Mouse (Mus musculus): ENCODE measurements around the gene Npb. TPM values are rescaled to one million over a fixed set of nuclear protein-coding genes. Genes with fewer than 3 reads are reported as not detected.

Npb gene
- total RNA-seq, 4 experiments from 2014 or later, result 1.3 to 2.1 TPM; not detected in 2

DNA sequence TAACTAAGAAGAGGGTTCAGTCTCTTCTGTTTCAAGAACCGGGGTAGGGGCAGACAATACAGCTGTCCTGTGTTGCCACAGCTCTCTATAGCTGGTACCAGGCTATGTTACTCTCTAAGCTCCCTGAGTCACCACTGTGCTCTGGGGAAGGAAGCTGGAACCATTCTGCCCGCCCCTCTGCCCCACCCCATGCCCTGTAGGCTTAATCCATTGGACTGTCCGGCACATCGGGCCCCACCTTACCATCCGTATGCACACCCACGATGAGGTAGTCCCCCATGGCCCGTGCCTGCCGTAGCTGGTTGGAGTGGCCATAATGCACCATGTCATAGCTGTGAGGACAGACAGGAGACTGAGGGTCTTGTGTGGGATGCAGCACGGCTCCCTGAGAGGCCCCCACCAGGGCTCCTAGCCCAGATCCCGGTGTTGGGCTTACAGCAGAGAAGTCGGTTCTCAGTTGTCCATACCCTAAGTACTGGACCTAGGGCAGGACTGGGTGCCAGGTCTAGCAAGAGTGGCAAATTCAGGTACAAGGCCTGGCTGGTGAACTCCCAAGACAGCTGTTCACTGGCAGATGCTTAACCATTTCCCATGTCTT lies 7.4 kb downstream of the Npb start:
- DNase-seq, result no peak

DNA sequence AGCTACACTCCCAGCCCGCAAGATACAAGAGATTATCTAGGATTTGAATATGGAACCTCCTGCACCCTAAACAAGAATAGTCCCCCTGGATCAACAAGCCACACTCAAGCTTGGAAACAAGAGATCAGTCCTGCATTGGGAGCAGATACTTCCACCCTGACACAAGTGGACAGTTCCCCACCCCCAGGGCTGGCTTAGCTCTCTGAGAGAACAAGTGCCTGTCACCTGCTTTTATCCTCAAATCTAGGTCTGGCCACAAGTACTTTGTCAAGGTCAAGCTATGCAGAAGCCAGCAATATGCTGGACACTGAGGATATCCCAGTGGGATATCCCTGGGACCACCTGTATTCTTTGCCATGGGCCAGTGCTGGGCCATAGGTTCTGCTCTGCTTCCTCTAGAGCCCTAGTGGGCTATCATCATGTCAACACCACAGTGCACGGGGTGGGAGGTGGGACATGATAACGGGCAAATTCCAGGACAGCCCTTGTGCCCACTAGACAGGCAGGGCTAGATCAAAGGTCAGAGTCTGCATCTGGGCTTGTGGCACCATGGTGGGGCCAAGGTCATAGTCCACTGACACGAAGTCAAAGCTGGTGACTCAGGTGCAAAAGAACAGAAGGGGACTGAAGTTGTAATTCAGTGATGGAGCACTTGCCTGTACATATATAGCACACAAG lies 8.5 kb downstream of the Npb start:
- DNase-seq, result no peak

DNA sequence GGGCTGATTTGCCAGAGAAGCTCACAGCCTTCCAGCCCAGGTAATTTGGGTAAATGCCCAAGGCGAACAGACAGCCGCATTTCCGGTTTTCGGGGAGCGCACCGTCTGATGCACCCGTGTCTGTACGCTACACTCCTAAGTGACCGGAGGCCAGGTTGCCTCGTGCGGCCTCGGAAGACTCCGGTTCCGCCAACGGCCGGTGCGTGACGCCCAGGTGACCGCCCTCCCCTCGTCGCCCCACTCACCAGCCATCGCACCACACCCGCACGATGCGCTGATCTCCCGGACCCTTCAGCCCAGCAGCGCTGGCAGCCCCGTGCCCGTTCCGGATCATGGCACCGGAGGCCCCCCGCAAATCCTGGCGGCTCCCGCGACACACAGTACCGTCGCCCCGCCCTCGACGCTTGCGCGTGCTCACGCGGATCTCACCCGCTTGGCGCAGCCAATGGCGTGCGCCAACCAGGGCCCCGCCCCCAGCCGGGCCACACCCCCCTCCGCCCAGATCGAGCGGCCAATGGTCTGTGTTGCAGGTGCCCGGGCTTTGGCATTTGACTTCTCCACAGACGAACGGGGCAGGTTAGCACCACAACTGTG lies 9.3 kb downstream of the Npb start, which contains the start of gene Pcyt2:
Gene Pcyt2 (minus strand): TSS at position 418 of the 594 bp plus-strand sequence.
- DNase-seq, result peak; percentile 92

DNA sequence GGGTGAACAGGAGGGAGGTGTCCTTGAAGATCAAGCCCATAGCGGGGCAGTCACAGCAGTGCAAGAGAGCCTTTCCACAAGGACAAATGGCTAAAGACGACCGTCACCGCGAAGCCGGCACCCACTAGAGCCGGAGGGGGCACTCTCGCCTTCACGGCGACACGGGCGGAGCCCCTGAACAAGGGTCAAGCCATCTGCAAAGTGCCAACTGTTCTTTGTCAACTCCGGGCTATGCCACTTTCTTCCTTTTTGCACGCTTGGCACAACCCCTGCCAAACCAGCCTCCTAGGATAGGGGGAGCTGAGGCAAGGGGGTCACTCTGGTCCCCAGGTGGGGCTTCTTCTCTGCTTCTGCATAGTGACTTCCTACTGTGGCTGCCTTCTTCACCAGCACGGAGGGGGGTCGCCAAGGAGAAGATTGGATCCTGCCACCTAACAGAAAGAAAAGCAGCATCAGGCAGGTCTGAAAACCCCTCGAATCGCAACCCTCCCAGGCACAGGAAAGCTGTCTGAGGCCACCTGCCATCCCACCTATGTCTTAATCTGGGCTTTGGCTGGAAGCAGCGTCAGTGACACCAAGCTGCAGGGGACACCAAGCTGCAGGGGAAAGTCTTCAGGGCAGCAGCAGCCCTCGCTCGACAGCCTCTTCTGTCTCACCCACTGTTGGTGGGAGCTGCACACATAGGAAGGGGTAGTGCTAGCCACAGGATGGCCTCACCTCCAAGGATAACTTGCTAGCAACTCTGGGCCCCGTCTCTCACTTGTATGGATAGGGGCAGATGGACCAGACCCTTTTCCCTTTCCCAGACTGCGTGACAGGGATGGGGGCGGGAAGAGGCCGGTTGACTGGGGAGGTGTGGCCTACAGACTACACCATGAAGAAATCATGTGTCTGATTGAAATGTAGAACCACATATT lies 10.6 kb downstream of the Npb start:
- DNase-seq, result no peak

DNA sequence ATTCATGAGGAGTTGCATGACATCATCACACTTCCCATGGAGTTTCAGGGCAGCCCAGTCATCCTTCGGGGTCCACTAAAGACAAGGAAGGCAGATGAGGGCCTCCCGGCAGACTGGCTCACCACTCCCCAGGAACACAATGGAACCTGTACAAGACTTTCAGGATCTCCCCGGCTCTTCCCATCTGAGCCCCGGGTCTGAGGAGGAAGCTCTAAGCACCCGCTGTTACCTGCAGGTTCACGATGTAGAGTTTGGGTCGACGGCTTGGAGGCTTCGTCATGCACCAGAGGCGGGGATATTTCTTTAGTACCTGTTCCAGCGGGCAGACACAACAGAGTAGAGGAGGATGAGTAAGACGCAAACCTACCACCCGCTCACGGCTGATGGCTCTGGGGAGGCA lies 11.9 kb downstream of the Npb start:
- no peak for DNase-seq

DNA sequence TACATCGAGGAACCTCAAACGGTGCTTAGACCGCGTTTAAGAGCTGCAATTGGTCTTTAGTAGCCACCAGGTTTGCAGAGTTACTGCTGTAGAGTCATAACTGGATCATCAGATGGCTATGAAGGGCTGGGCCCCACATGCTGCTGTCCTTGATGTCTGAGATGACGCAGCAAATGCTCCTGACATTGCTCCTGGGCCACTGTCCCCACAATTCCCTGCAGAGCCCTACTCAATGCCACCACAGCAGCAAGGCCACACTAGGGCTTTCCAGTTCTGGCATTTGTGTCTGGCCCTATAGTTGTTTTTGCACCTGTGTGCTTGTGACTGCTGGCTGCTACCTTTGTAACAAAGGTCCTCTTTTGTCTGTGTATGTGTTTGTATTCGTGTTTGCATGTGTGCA lies 14.5 kb downstream of the Npb start:
- DNase-seq, result no peak

DNA sequence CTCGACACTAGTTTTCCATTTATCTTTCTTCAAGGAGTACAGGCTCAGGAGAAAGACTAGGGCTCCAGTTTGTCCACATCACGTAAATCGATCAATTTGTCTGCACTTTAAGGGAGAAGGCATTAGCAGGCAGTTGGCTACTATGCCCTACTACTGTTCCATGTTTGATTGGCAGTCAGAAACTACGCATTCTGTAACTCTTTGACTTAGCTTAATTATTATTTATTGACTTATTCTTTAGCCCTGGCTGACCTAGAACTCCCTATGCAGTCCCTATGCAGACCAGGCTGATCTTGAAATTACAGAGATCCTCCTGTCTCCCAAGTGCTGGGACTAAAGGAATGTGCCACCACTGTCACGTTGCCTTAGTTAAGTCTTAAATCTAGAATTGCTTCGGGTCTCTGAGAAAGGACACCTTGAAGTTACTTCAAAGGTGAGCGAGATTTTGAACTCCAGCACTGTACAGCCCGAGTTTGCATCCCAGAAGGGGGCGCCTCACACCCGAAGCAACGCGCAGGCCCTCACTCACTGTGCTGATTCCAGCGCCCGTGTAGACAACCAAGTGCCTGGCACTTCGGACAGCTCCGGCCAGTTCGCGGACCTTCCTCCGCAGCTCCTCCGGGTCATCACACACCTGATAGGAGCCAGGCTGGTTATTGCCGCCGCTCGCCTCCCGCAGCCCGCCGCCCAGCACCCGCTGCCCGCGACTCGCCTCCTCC lies 15.8 kb downstream of the Npb start:
- no peak for DNase-seq

DNA sequence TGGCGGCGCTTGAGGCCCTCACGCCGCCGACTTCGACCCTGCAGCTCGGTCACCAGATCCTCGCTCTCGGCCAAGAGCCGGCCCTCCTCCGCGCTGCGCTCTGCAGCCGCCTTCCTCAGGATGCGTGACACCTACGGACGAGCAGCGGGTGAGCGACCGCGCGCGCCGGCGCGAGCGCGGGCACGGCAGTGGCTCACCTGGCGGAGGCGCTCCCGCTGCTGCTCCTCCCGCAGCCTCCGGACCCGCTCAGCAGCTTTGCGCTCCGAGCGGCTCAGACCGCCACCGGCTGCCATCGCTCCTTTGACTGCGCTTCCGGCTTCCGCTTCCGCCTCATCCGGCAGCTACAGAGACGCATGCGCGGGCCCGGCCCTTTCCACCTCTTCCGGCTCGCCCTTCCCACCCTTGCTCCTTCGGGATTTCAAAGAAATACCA lies 16.4 kb downstream of the Npb start:
- DNase-seq, result peak; percentile 79

DNA sequence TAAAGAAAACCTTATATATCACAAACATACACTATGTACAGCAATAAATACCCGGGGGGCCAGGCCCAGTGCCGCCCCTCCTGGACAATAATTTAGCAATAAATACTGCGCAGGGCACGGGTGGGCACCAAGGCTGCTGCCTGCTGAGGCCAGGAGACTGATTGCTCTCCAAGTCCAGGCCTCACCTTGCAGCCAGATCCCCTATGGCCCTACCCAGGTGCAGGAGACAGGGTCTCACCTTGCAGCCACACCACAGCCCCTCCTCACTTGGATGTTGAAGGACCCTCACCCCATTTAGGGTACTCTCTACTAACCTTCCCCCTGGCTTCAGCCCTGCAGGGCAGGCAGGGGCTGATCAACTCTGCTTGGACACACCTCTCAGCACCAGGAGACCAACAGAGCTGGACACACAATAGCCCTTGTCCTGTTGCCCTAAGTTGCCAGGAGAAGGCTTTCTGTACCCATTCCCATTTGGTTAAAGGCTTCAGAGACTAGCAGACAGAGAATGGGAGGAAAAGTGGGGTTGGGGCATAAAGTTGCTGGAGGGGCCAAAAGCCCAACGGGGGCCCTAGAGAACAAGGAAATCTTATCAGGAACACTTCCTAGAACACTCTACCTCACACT lies 17.0 kb downstream of the Npb start, which contains the start of gene Sirt7:
Gene Sirt7 (minus strand): TSS at position 89 of the 624 bp plus-strand sequence.
- DNase-seq, result no peak

DNA sequence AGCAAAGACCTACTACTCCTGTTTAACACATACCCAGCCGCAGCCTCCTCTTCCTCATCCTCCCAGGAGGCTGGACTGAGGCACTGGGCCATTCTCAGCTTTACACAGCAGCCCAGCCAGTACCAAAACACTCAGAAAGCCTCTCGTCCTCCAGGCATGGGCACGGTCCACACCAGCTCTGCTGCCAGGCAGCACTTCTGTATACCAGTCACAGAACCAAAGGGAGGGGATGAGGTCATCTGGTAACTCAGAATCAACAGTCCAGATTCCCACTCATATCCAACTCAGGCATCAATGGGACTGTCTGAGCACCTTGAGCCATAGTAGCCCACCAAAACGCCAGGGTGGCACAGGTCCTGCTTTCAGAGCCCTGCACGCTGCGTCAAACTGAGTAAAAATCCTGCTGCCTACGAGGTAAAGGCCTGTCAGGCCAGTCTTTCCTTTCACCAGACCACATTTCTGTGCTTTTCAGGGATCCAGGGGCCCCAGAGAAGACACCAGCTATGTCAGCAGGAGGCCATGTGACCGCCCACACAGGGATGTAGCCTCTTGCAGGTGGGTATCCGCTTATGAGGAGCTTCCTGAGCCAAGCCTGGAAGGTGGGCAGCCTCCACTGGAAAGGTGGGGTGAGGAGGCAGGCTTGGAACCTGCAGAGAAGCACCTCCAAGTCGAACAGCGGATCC lies 18.6 kb downstream of the Npb start:
- DNase-seq, result no peak

DNA sequence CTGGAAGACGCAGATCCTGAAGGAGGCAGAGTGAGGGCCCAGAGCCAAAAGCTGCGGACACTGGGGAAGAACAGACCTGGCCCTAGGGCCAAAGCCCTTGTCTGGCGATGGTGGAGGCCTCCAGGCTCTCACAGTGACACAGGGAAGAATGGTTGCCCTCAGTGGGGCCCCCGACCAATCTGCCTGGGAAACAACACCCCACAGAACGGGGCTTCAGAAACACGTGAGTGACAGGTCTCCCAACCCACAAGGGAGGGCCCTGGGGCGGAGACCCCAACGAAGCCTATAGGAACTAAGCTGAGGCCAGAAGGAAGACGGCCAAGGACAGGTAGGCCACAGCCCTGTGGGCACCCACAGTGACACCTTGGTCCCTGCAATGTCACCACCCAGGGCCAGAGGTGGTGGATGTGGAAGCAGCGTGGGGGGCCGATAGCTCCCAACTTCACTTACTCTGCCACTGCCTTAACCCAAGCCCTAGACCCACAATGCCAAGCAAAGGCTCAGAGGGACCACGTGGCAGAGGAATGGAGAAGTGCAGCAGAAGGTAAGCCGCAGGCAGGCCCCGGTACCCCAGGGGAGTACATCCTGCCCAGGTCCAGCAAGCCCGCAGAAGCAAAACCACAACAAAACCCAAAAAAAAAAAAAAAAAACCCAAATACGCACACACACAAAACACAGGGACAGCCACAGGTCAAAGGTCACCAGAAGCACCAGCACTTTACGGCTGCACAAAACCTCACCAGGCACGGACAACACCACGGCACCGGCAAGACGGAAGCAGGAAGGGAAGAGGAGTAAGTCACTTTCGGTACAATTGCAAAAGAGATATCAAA lies 19.4 kb downstream of the Npb start:
- DNase-seq, result no peak

DNA sequence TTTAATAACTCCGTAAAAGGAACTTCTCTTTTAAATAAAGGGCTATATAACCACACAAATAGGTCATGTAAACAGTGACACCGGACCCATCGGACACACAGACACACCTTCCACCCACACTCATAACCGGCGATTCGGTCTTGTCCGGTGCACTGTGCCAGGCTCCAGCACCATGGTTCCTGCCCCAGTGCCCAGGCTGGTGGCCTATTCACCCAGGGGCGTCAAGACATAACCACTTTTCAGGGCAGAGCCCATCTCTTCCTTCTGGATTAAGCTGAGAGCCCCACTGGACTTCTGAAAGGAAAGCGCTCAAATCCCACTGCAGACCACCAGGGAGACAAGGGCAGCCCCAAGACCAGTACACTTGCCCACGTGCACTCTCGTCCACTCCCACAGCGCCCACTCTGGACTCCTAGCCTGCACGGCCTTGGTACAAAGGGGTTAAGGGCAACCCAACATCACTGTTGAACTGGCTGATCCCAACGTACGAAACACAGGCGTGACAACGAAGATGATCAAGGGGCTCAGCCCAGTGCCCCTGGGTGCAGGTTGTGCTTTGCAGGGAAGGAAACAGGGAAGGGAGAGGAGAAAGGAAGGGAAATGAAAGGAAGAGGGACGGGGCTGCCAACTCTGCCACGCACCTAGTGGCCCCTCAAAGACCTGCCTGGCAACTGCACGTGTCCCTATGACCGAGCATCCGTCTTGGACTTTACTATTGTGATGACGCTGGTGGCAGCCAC lies 20.5 kb downstream of the Npb start:
- DNase-seq, result no peak

DNA sequence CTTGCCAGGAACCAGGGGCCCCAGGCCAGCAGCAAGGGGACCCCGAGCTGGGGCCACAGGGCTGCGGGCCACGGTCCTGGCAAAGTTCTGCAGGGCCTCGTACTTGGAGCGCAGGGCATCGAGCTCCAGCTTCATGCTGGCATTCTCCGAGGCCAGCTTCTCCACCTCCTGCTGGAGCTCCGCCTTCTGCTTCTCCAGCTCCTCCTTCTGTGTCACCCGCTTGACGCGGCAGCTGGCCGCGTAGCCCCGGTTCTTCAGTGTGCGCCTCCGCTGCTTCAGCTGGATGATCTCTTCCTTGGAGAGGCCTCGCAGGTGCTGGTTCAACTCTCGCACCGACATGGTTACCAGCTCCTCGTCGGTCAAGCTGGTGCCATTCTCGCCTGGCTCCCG lies 21.1 kb downstream of the Npb start:
- no peak for DNase-seq

DNA sequence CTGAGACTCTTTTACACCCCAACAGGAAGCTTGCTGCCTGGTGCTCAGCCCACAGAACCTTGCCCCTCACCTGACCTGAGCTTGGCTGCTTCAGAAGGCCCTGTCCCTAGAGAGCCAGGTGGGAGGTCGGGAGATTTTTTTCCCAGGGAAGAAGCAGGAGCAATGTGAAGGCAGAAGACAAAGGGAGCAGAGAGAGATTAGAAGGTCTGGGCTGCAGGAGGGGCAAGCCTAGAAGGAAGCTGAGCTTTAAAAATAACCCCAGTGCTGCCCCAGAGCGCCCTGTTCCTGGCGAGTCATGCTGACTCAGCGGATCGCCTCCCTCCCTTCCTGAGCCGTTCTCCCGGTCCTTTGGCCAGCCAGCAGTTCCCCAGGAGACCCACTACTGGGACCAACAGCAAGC lies 21.6 kb downstream of the Npb start:
- DNase-seq, result no peak

DNA sequence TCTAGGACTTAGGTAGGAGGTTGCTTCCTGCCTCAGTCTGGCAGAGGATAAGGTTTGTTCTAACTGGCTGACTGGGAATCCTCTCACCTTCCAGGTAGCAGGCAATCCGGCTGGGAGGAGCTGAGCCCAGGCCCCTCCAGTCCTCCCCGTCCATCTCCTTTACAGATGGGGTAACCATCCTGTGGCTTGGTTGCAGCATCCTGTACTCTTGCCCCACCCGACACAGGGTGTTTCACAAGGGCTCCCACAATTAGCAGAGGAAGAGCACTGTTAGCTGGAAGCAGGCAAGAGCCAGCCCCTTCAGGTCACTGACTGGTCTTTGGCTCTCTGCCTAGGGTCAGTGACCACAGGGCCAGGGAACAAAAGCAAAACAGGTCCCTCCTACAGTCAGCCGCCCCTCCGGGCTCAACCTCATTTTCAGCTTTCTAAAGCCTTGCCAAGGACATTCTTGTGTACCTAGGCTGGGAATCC lies 22.2 kb downstream of the Npb start:
- DNase-seq, result no peak

DNA sequence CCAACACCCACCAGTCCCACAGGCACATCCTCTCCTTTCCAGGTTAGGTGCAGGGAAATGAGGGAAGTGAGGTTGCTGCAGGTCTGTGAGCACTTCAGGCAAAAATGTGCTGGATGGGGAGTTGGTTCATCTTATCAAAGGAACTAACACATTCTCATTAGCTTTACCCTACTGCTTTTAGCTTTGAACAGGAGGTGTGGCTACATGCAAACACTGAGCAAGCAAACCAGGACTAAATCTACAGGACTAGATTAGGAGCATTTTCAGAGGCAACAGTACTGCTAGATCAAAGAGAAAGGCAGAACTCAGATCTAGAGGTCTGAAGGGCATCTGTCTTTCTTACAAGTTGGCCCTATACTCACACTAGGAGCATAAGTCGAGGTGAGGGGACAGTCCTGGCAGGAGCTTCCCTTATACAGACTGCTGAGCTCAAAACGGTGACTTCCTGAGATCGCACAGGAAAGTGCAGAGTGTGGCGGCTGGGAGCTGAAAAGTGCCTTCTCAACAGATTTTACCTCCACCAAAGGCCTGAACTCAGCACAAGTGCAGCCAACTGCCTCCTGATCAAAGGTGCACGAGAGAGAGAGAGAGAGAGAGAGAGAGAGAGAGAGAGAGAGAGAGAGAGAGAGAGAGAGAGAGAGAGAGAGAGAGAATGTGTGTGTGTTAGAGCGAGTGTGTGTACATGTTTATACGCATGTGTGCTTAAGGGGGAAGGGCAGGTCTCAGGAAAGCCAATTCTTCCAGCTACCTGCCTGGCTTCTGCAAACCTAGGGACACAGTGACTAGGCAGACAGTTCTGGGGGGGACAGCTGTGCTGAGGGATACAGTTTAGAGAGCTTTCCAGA lies 22.8 kb downstream of the Npb start:
- no peak for DNase-seq

DNA sequence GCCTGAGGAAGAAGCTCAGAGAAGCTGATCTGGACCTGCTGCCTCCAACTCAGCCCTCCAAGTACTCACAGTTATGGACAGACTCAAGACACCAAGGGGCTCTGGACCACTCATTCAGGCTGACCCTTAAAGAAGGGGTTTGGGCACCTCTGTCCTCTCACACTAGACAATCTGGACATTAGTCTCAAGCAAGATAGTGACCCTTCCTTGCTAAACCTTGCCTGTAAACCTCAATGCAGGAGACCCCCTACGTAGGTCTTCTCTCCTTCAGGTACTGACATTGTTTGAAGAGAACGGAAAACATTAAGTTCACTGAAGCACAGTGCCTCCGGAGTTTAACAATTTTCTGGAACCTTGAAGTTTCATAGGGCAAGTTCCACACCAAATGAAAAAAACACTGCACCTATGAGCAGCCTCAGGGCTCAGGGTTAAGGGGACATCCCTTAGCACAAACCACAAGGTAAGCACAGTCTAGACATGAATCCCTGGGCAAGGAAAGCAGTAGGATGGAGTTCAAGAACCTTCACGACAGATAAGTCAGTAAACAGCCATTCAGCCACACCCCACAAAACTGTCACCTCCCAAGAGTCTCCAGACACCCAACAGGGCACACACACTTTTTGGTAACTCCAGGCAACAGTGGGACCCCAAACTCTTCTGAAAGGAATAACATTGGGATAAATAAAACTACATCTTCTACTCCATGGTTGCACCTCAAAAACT lies 23.6 kb downstream of the Npb start:
- DNase-seq, result no peak

Data from adrenal gland, adult 8-10 months (tissue).